Mouse (Mus musculus): ENCODE data around the gene Hist1h4j.

The Hist1h4j gene

GRCm38 (mm10) chr13:21779767-21780731 lies 45.2 kb downstream of the Hist1h4j start, which contains the start of gene Hist1h1b:
TSS of gene Hist1h1b (minus strand) at chr13:21780625.
- DNase-seq (ENCODE audit: low spot score in 2 of 2): peak; percentile 11 to 39

GRCm38 (mm10) chr13:21781021-21781555 lies 46.2 kb downstream of the Hist1h4j start:
- DNase-seq (ENCODE audit: low spot score in 2 of 2): no peak

- no peak for DNase-seq (ENCODE audit: low spot score in 2 of 2)
Observed at GRCm38 (mm10) chr13:21781639-21782038, 46.8 kb downstream of the Hist1h4j start.

- peak in 1 of 2 experiments; percentile 11 for DNase-seq (ENCODE audit: low spot score in 2 of 2)
Observed at GRCm38 (mm10) chr13:21782361-21783254, 47.7 kb downstream of the Hist1h4j start.

- no peak for DNase-seq (ENCODE audit: low spot score in 2 of 2)
Observed at GRCm38 (mm10) chr13:21783255-21783617, 48.4 kb downstream of the Hist1h4j start, which contains the start of gene Hist1h3i. TSS of gene Hist1h3i (minus strand) at chr13:21783370.

GRCm38 (mm10) chr13:21783734-21784161 lies 48.9 kb downstream of the Hist1h4j start:
- no peak for DNase-seq (ENCODE audit: low spot score in 2 of 2)

GRCm38 (mm10) chr13:21784311-21784710 lies 49.4 kb downstream of the Hist1h4j start:
- no peak for DNase-seq (ENCODE audit: low spot score in 2 of 2)

Measured in urinary bladder, adult 18-20 months (tissue).